Comparison of ENCODE assay signal across 28 mouse cellular contexts in genomic region chr2:164859155-164859554, GRCm38 (mm10). TPM values are rescaled to one million over a fixed set of nuclear protein-coding genes. Genes with fewer than 3 reads are reported as not detected.
DNase-seq lines count a peak whose midpoint lies in the region; ATAC-seq and TF ChIP-seq lines count a peak whose summit lies in the region.
"Had no signal": no experiment of that assay in that cellular context is flagged by ENCODE, and none has a peak within 500 bp of the region (broad histone marks: within the 10 kb centered on the region; RNA-seq: fewer than 3 reads in every experiment).

No protein-coding gene starts in this region.

- peaks cover 41% of the 10 kb centered on the region for H3K27me3 ChIP-seq in liver, embryonic 11.5 days (replicated peaks; ENCODE audit: control insufficient read depth, insufficient read depth, low read length)
- peaks cover 67% of the 10 kb centered on the region for H3K27me3 ChIP-seq in liver, embryonic 12.5 days (replicated peaks)
- peaks cover 62% of the 10 kb centered on the region for H3K27me3 ChIP-seq in liver, embryonic 13.5 days
- H3K27me3 ChIP-seq in midbrain, embryonic 11.5 days (ENCODE audit: control insufficient read depth, insufficient read depth, low read length): peaks cover 2% of the 10 kb centered on the region; the same call in 1 of the 2 replicates
- H3K27me3 ChIP-seq: lung, embryonic 15.5 days had no signal

- ATAC-seq in liver, embryonic 11.5 days (replicated peaks; ENCODE audit: low FRiP score): 0 out of 2 replicates have a peak, but pooled peaks have one; percentile 11
- no peak for ATAC-seq in liver, embryonic 12.5 days
- ATAC-seq in liver, embryonic 13.5 days (ENCODE audit: low read depth): 0 out of 2 replicates have a peak, but pooled peaks have one; percentile 11
- ATAC-seq in midbrain, embryonic 11.5 days (ENCODE audit: low FRiP score): no peak
- ATAC-seq: forebrain, postnatal 0 days had no signal

- H3K27ac ChIP-seq in gastrocnemius, adult 2 months: no peak overlapping the region
- H3K27ac ChIP-seq in liver, embryonic 11.5 days (ENCODE audit: low read depth, low read length): peak overlapping the region; percentile 34; the same call in 1 of the 2 replicates
- H3K27ac ChIP-seq in liver, embryonic 12.5 days: no peak overlapping the region; the same call in 1 of the 2 replicates
- peak overlapping the region; percentile 50; the same call in 1 of the 2 replicates for H3K27ac ChIP-seq in liver, embryonic 13.5 days
- no peak overlapping the region for H3K27ac ChIP-seq in midbrain, embryonic 11.5 days (ENCODE audit: low read depth, low read length)
- H3K27ac ChIP-seq: forebrain, embryonic 10.5 days; hindbrain, embryonic 14.5 days; limb, embryonic 12.5 days; lung, embryonic 15.5 days; midbrain, embryonic 12.5 days; neural tube, embryonic 13.5 days had no signal

- intact Hi-C loops in gastrocnemius, adult 2 months (cut with DNase I): no loop called here
- intact Hi-C loops in gastrocnemius, postnatal 14 days (cut with DNase I; ENCODE audit: low total_unique reads): no loop called here
- intact Hi-C loops in left cerebral cortex, postnatal 10 days (cut with DNase I): no loop called here

- peak; percentile 4 for DNase-seq in gastrocnemius, adult 2 months
- no peak for DNase-seq in gastrocnemius, postnatal 14 days
- no peak for DNase-seq in liver, embryonic 11.5 days (ENCODE audit: low spot score)
- DNase-seq in liver, embryonic 13.5 days: no peak
- no peak for DNase-seq in midbrain, embryonic 11.5 days (ENCODE audit: low spot score, missing footprints)
- no peak for DNase-seq in thymus, postnatal 10 days (ENCODE audit: low spot score in 2 of 2)
- no peak for DNase-seq in left cerebral cortex, postnatal 10 days (ENCODE audit: extremely low spot score in 1 of 2, low spot score in 2 of 2)
- DNase-seq: adrenal gland, adult 8-10 months; cerebellum, adult 11 months; cerebellum, postnatal 10 days; forebrain, postnatal 0 days; heart, postnatal 14 days; right cerebral cortex, adult 18-20 months; thymus, postnatal 25 days had no signal

- H3K9me3 ChIP-seq in liver, embryonic 11.5 days (ENCODE audit: control insufficient read depth, low read length): no peaks in the 10 kb centered on the region
- H3K9me3 ChIP-seq in liver, embryonic 12.5 days (replicated peaks): no peaks in the 10 kb centered on the region
- no peaks in the 10 kb centered on the region; the same call in 1 of the 2 replicates for H3K9me3 ChIP-seq in liver, embryonic 13.5 days (replicated peaks)
- no peaks in the 10 kb centered on the region for H3K9me3 ChIP-seq in midbrain, embryonic 11.5 days (ENCODE audit: control insufficient read depth, low read length)
- H3K9me3 ChIP-seq: forebrain, embryonic 10.5 days; limb, embryonic 12.5 days; lung, embryonic 15.5 days; midbrain, embryonic 12.5 days; neural tube, embryonic 13.5 days had no signal

- no peak overlapping the region for H3K4me3 ChIP-seq in gastrocnemius, adult 2 months
- no peak overlapping the region for H3K4me3 ChIP-seq in liver, embryonic 11.5 days (ENCODE audit: low read depth, low read length)
- no peak overlapping the region for H3K4me3 ChIP-seq in liver, embryonic 12.5 days
- no peak overlapping the region for H3K4me3 ChIP-seq in liver, embryonic 13.5 days (replicated peaks)
- no peak overlapping the region for H3K4me3 ChIP-seq in midbrain, embryonic 11.5 days (ENCODE audit: low read depth, low read length)
- H3K4me3 ChIP-seq: limb, embryonic 12.5 days; lung, embryonic 15.5 days; midbrain, embryonic 12.5 days; neural tube, embryonic 13.5 days had no signal

- H3K9ac ChIP-seq in liver, embryonic 11.5 days (ENCODE audit: low read depth, low read length): no peak overlapping the region
- H3K9ac ChIP-seq in liver, embryonic 12.5 days: no peak overlapping the region
- H3K9ac ChIP-seq in liver, embryonic 13.5 days: no peak overlapping the region
- no peak overlapping the region for H3K9ac ChIP-seq in midbrain, embryonic 11.5 days (ENCODE audit: low read length)
- H3K9ac ChIP-seq: forebrain, postnatal 0 days; hindbrain, embryonic 14.5 days; limb, embryonic 12.5 days; lung, embryonic 15.5 days; midbrain, embryonic 12.5 days; neural tube, embryonic 13.5 days had no signal

- H3K36me3 ChIP-seq in liver, embryonic 11.5 days (ENCODE audit: control insufficient read depth, insufficient read depth, low read length): no peaks in the 10 kb centered on the region
- no peaks in the 10 kb centered on the region for H3K36me3 ChIP-seq in liver, embryonic 12.5 days
- H3K36me3 ChIP-seq in liver, embryonic 13.5 days: no peaks in the 10 kb centered on the region
- H3K36me3 ChIP-seq in midbrain, embryonic 11.5 days (ENCODE audit: control insufficient read depth, insufficient read depth, low read length): no peaks in the 10 kb centered on the region
- H3K36me3 ChIP-seq: limb, embryonic 12.5 days; lung, embryonic 15.5 days; midbrain, embryonic 12.5 days; neural tube, embryonic 13.5 days had no signal

- 40% methylated on average over 2 of the region's 2 CpGs for WGBS in liver, embryonic 11.5 days
- 22% methylated on average over 2 of the region's 2 CpGs for WGBS in liver, embryonic 12.5 days (ENCODE audit: insufficient replicate concordance)
- WGBS in liver, embryonic 13.5 days (ENCODE audit: insufficient replicate concordance): 17% methylated on average over 2 of the region's 2 CpGs
- 53% methylated on average over 2 of the region's 2 CpGs for WGBS in midbrain, embryonic 11.5 days

- peaks cover 17% of the 10 kb centered on the region for H3K4me1 ChIP-seq in liver, embryonic 11.5 days (replicated peaks; ENCODE audit: control insufficient read depth, insufficient read depth, low read length)
- H3K4me1 ChIP-seq in liver, embryonic 12.5 days: peaks cover 40% of the 10 kb centered on the region
- H3K4me1 ChIP-seq in liver, embryonic 13.5 days (replicated peaks): peaks cover 42% of the 10 kb centered on the region
- peaks cover 9% of the 10 kb centered on the region for H3K4me1 ChIP-seq in midbrain, embryonic 11.5 days (ENCODE audit: control insufficient read depth, insufficient read depth, low read length)

- TF ChIP-seq CTCF in gastrocnemius, adult 2 months (IDR thresholded peaks at IDR 0.05): no peak

- H3K4me2 ChIP-seq in liver, embryonic 11.5 days: peak overlapping the region; percentile 6; the same call in 1 of the 2 replicates
- H3K4me2 ChIP-seq in liver, embryonic 12.5 days: no peak overlapping the region
- peak overlapping the region; percentile 30 for H3K4me2 ChIP-seq in liver, embryonic 13.5 days
- H3K4me2 ChIP-seq in midbrain, embryonic 11.5 days: no peak overlapping the region
- H3K4me2 ChIP-seq: heart, embryonic 11.5 days; hindbrain, embryonic 14.5 days; lung, embryonic 15.5 days; midbrain, embryonic 12.5 days had no signal

RNA-seq across cellular contexts. Expression of gene Pltp, which starts 1.6 kb away (rescaled TPM):
- 10 to 100 TPM; 11.4 to 20.1 TPM for total RNA-seq in gastrocnemius, adult 2 months (2021)
- 10 to 100 TPM; 19.9 to 22.8 TPM for total RNA-seq in gastrocnemius, postnatal 14 days (2021)
- polyA plus RNA-seq in liver, embryonic 11.5 days (2014; fragmentation: Nextera tagmentation; extraction: Ambion mirVana): 9.9 and 10.7 TPM in 2 replicates
- polyA plus RNA-seq in liver, embryonic 12.5 days (2016; fragmentation: Nextera tagmentation; extraction: Ambion mirVana): 8.4 and 8.7 TPM in 2 replicates
- 7.7 and 8.3 TPM in 2 replicates for polyA plus RNA-seq in liver, embryonic 13.5 days (2015; fragmentation: Nextera tagmentation; extraction: Ambion mirVana)
- 91.8 and 97.3 TPM in 2 replicates for polyA plus RNA-seq in midbrain, embryonic 11.5 days (2014; fragmentation: Nextera tagmentation; extraction: Ambion mirVana)
- total RNA-seq in left cerebral cortex, postnatal 10 days (2021): 10 to 100 TPM; 63.8 to 79.4 TPM

RNA-seq across cellular contexts. Expression of gene Pcif1, which starts 19.9 kb away (rescaled TPM):
- 10 to 100 TPM; 25.6 TPM for total RNA-seq in gastrocnemius, adult 2 months (2021)
- 10 to 100 TPM; 22.2 to 26.6 TPM for total RNA-seq in gastrocnemius, postnatal 14 days (2021)
- 63.9 and 67.5 TPM in 2 replicates for polyA plus RNA-seq in liver, embryonic 11.5 days (2014; fragmentation: Nextera tagmentation; extraction: Ambion mirVana)
- polyA plus RNA-seq in liver, embryonic 12.5 days (2016; fragmentation: Nextera tagmentation; extraction: Ambion mirVana): 48.6 and 51.5 TPM in 2 replicates
- 45.5 and 48.3 TPM in 2 replicates for polyA plus RNA-seq in liver, embryonic 13.5 days (2015; fragmentation: Nextera tagmentation; extraction: Ambion mirVana)
- polyA plus RNA-seq in midbrain, embryonic 11.5 days (2014; fragmentation: Nextera tagmentation; extraction: Ambion mirVana): 62.0 and 65.7 TPM in 2 replicates
- total RNA-seq in left cerebral cortex, postnatal 10 days (2021): 10 to 100 TPM; 41.4 to 45.9 TPM

RNA-seq across cellular contexts. Expression of gene Neurl2, which starts 25.9 kb away (rescaled TPM):
- 10 to 100 TPM; 31.1 to 37.0 TPM for total RNA-seq in gastrocnemius, adult 2 months (2021)
- total RNA-seq in gastrocnemius, postnatal 14 days (2021): 10 to 100 TPM; 44.8 to 49.4 TPM
- 3.9 and 4.9 TPM in 2 replicates for polyA plus RNA-seq in liver, embryonic 11.5 days (2014; fragmentation: Nextera tagmentation; extraction: Ambion mirVana)
- 2.1 and 2.2 TPM in 2 replicates for polyA plus RNA-seq in liver, embryonic 12.5 days (2016; fragmentation: Nextera tagmentation; extraction: Ambion mirVana)
- 2.4 and 2.5 TPM in 2 replicates for polyA plus RNA-seq in liver, embryonic 13.5 days (2015; fragmentation: Nextera tagmentation; extraction: Ambion mirVana)
- 3.8 and 4.5 TPM in 2 replicates for polyA plus RNA-seq in midbrain, embryonic 11.5 days (2014; fragmentation: Nextera tagmentation; extraction: Ambion mirVana)
- 1 to 10 TPM; 5.4 to 6.7 TPM for total RNA-seq in left cerebral cortex, postnatal 10 days (2021)

RNA-seq across cellular contexts. Expression of gene Ctsa, which starts 26.5 kb away (rescaled TPM):
- 10 to 100 TPM; 50.2 to 58.1 TPM for total RNA-seq in gastrocnemius, adult 2 months (2021)
- 10 to 100 TPM; 51.4 to 55.2 TPM for total RNA-seq in gastrocnemius, postnatal 14 days (2021)
- polyA plus RNA-seq in liver, embryonic 11.5 days (2014; fragmentation: Nextera tagmentation; extraction: Ambion mirVana): 97.2 and 103 TPM in 2 replicates
- 66.7 and 69.3 TPM in 2 replicates for polyA plus RNA-seq in liver, embryonic 12.5 days (2016; fragmentation: Nextera tagmentation; extraction: Ambion mirVana)
- polyA plus RNA-seq in liver, embryonic 13.5 days (2015; fragmentation: Nextera tagmentation; extraction: Ambion mirVana): 65.4 and 69.2 TPM in 2 replicates
- 84.8 and 89.7 TPM in 2 replicates for polyA plus RNA-seq in midbrain, embryonic 11.5 days (2014; fragmentation: Nextera tagmentation; extraction: Ambion mirVana)
- total RNA-seq in left cerebral cortex, postnatal 10 days (2021): 10 to 100 TPM; 77.5 to 78.8 TPM

RNA-seq across cellular contexts. Expression of gene Spata25, which starts 30.8 kb away (rescaled TPM):
- under 1 TPM in 1 of 2 experiments, not detected in 1; 0.84 TPM for total RNA-seq in gastrocnemius, adult 2 months (2021)
- under 1 TPM in 1 of 2 experiments, not detected in 1; 0.49 TPM for total RNA-seq in gastrocnemius, postnatal 14 days (2021)
- polyA plus RNA-seq in liver, embryonic 11.5 days (2014; fragmentation: Nextera tagmentation; extraction: Ambion mirVana): not detected in 2 replicates
- polyA plus RNA-seq in liver, embryonic 12.5 days (2016; fragmentation: Nextera tagmentation; extraction: Ambion mirVana): not detected in 2 replicates
- polyA plus RNA-seq in liver, embryonic 13.5 days (2015; fragmentation: Nextera tagmentation; extraction: Ambion mirVana): not detected in 2 replicates
- polyA plus RNA-seq in midbrain, embryonic 11.5 days (2014; fragmentation: Nextera tagmentation; extraction: Ambion mirVana): not detected in 2 replicates
- total RNA-seq in left cerebral cortex, postnatal 10 days (2021): under 1 TPM in 1 of 2 experiments, not detected in 1; 0.58 TPM
- total RNA-seq: monocyte, adult 5-6 weeks had no signal
- polyA plus RNA-seq: brain, embryonic 14.5 days; forebrain, postnatal 0 days; heart, embryonic 11.5 days; hindbrain, embryonic 14.5 days; intestine, embryonic 14.5 days; large intestine, adult 2 months; limb, embryonic 12.5 days; lung, embryonic 15.5 days; macrophage; neural tube, embryonic 13.5 days; small intestine, adult 2 months had no signal

Comparison
In these comparisons a context has a peak if more than half of its experiments do, and no peak if none do; other contexts are left out.
1. H3K27ac ChIP-seq: peak in liver, embryonic 11.5 days (single experiment) and liver, embryonic 13.5 days (single experiment); none in gastrocnemius, adult 2 months (single experiment), liver, embryonic 12.5 days (single experiment) and midbrain, embryonic 11.5 days (single experiment).
2. ATAC-seq: peak in liver, embryonic 11.5 days (single experiment) and liver, embryonic 13.5 days (single experiment); none in liver, embryonic 12.5 days (single experiment) and midbrain, embryonic 11.5 days (single experiment).
3. H3K4me2 ChIP-seq: peak in liver, embryonic 11.5 days (single experiment) and liver, embryonic 13.5 days (single experiment); none in liver, embryonic 12.5 days (single experiment) and midbrain, embryonic 11.5 days (single experiment).